Mouse (Mus musculus): ENCODE measurements around the gene Smarcc2. TPM values are rescaled to one million over a fixed set of nuclear protein-coding genes. Genes with fewer than 3 reads are reported as not detected.

Smarcc2 gene
- polyA plus RNA-seq, 1 experiment from 2014 or later, result 185 TPM

GRCm38 (mm10) chr10:128538340-128538870 is 79.4 kb downstream of the Smarcc2 start:
- Histone ChIP-seq H3K4me1 (ENCODE audit: control insufficient read depth, insufficient read depth, low read length) (no peaks in the 10 kb centered on the region; the same call in 1 of the 2 replicates), H3K4me3 (ENCODE audit: low read depth, low read length) (no peak overlapping the region), H3K9ac (ENCODE audit: low read depth, low read length) (no peak overlapping the region), H3K27me3 (ENCODE audit: control insufficient read depth, insufficient read depth, low read depth, low read length) (no peaks in the 10 kb centered on the region), H3K4me2 (ENCODE audit: low read length) (no peak overlapping the region), H3K9me3 (replicated peaks; ENCODE audit: control insufficient read depth, low read length, poor library complexity, severe bottlenecking) (no peaks in the 10 kb centered on the region), H3K36me3 (ENCODE audit: control insufficient read depth, insufficient read depth, low read length) (0 out of 2 replicates have a peak, but pooled peaks cover 6% of the 10 kb centered on the region), H3K27ac (ENCODE audit: low read length) (no peak overlapping the region)
- WGBS, result 88% methylated on average over 1 of the region's 1 CpGs
- ATAC-seq, result no peak

Small RNA genes lying within 50 kb of the gene (microRNA-seq; reads per million reads assigned to microRNA genes)
- gene Mir6916, result not detected
- 1.0 reads per million for gene Mir8105

Other genes starting within 250 kb of the Smarcc2 start
- gene Spryd4, start 247.4 kb upstream of the Smarcc2 start, polyA plus RNA-seq (2015; fragmentation: Nextera tagmentation; extraction: Ambion mirVana), result 19.6 and 22.1 TPM in 2 replicates
- 0.11 and 0.24 TPM in 2 replicates for gene Mip, start 233.4 kb upstream of the Smarcc2 start, polyA plus RNA-seq (2015; fragmentation: Nextera tagmentation; extraction: Ambion mirVana)
- 15.6 and 16.1 TPM in 2 replicates for gene Timeless, start 227.2 kb upstream of the Smarcc2 start, polyA plus RNA-seq (2015; fragmentation: Nextera tagmentation; extraction: Ambion mirVana)
- gene Apon, start 205.2 kb upstream of the Smarcc2 start, polyA plus RNA-seq (2015; fragmentation: Nextera tagmentation; extraction: Ambion mirVana), result 0.11 TPM in 1 of 2 replicates, not detected in the other
- not detected in 2 replicates for gene Apof, start 190.6 kb upstream of the Smarcc2 start, polyA plus RNA-seq (2015; fragmentation: Nextera tagmentation; extraction: Ambion mirVana)
- gene Stat2, start 188.7 kb upstream of the Smarcc2 start, polyA plus RNA-seq (2015; fragmentation: Nextera tagmentation; extraction: Ambion mirVana), result 20.4 and 20.9 TPM in 2 replicates
- 0.14 and 0.15 TPM in 2 replicates for gene Il23a, start 160.5 kb upstream of the Smarcc2 start, polyA plus RNA-seq (2015; fragmentation: Nextera tagmentation; extraction: Ambion mirVana)
- 20.8 and 22.3 TPM in 2 replicates for gene Pan2, start 155.9 kb upstream of the Smarcc2 start, polyA plus RNA-seq (2015; fragmentation: Nextera tagmentation; extraction: Ambion mirVana)
- gene Cnpy2, start 136.8 kb upstream of the Smarcc2 start, polyA plus RNA-seq (2015; fragmentation: Nextera tagmentation; extraction: Ambion mirVana), result 185 and 191 TPM in 2 replicates
- gene Cs, start 121.5 kb upstream of the Smarcc2 start, polyA plus RNA-seq (2015; fragmentation: Nextera tagmentation; extraction: Ambion mirVana), result 247 and 265 TPM in 2 replicates
- gene Coq10a, start 90.3 kb upstream of the Smarcc2 start, polyA plus RNA-seq (2015; fragmentation: Nextera tagmentation; extraction: Ambion mirVana), result 36.8 and 40.3 TPM in 2 replicates
- gene Ankrd52, start 82.1 kb upstream of the Smarcc2 start, polyA plus RNA-seq (2015; fragmentation: Nextera tagmentation; extraction: Ambion mirVana), result 9.9 and 13.6 TPM in 2 replicates
- gene Slc39a5, start 58.0 kb upstream of the Smarcc2 start, polyA plus RNA-seq (2015; fragmentation: Nextera tagmentation; extraction: Ambion mirVana), result 0.10 TPM in 1 of 2 replicates, not detected in the other
- 141 and 150 TPM in 2 replicates for gene Nabp2, start 47.8 kb upstream of the Smarcc2 start, polyA plus RNA-seq (2015; fragmentation: Nextera tagmentation; extraction: Ambion mirVana)
- gene Rnf41, start 47.6 kb upstream of the Smarcc2 start, polyA plus RNA-seq (2015; fragmentation: Nextera tagmentation; extraction: Ambion mirVana), result 105 and 108 TPM in 2 replicates
- gene Myl6, start 34.9 kb downstream of the Smarcc2 start, polyA plus RNA-seq (2015; fragmentation: Nextera tagmentation; extraction: Ambion mirVana), result 852 and 855 TPM in 2 replicates
- 5.3 and 6.4 TPM in 2 replicates for gene Myl6b, start 39.4 kb downstream of the Smarcc2 start, polyA plus RNA-seq (2015; fragmentation: Nextera tagmentation; extraction: Ambion mirVana)
- 8.8 and 8.9 TPM in 2 replicates for gene Esyt1, start 66.6 kb downstream of the Smarcc2 start, polyA plus RNA-seq (2015; fragmentation: Nextera tagmentation; extraction: Ambion mirVana)
- gene Zc3h10, start 88.5 kb downstream of the Smarcc2 start, polyA plus RNA-seq (2015; fragmentation: Nextera tagmentation; extraction: Ambion mirVana), result 17.8 and 19.7 TPM in 2 replicates
- gene Rpl41, start 90.1 kb downstream of the Smarcc2 start, polyA plus RNA-seq (2015; fragmentation: Nextera tagmentation; extraction: Ambion mirVana), result 1,924 and 2,018 TPM in 2 replicates
- 124 and 125 TPM in 2 replicates for gene Pa2g4, start 106.7 kb downstream of the Smarcc2 start, polyA plus RNA-seq (2015; fragmentation: Nextera tagmentation; extraction: Ambion mirVana)
- 0.41 and 0.47 TPM in 2 replicates for gene Erbb3, start 130.4 kb downstream of the Smarcc2 start, polyA plus RNA-seq (2015; fragmentation: Nextera tagmentation; extraction: Ambion mirVana)
- 295 and 315 TPM in 2 replicates for gene Rps26, start 167.5 kb downstream of the Smarcc2 start, polyA plus RNA-seq (2015; fragmentation: Nextera tagmentation; extraction: Ambion mirVana)
- 23.1 and 23.5 TPM in 2 replicates for gene Ikzf4, start 186.7 kb downstream of the Smarcc2 start, polyA plus RNA-seq (2015; fragmentation: Nextera tagmentation; extraction: Ambion mirVana)
- 13.4 and 13.7 TPM in 2 replicates for gene Suox, start 214.8 kb downstream of the Smarcc2 start, polyA plus RNA-seq (2015; fragmentation: Nextera tagmentation; extraction: Ambion mirVana)
- gene Rab5b, start 237.0 kb downstream of the Smarcc2 start, polyA plus RNA-seq (2015; fragmentation: Nextera tagmentation; extraction: Ambion mirVana), result 119 and 128 TPM in 2 replicates
- 0.37 and 0.77 TPM in 2 replicates for gene Pmel, start 244.9 kb downstream of the Smarcc2 start, polyA plus RNA-seq (2015; fragmentation: Nextera tagmentation; extraction: Ambion mirVana)
- 14.6 and 15.0 TPM in 2 replicates for gene Cdk2, start 245.8 kb downstream of the Smarcc2 start, polyA plus RNA-seq (2015; fragmentation: Nextera tagmentation; extraction: Ambion mirVana)